Mouse (Mus musculus) heart, postnatal 0 days (tissue): ENCODE data around the gene Tnfrsf17.

Experiments
- CTCF ChIP-seq: IDR thresholded peaks from 2 replicates; pipeline ENCODE4 v1.5.1; 2016; ENCODE audit warnings: antibody characterized with exemption, control low read depth, low read depth
- EP300 ChIP-seq: IDR thresholded peaks from 2 replicates; pipeline ENCODE4 v1.6.1; 2016; ENCODE audit warnings: antibody characterized with exemption, low read depth

DNA sequence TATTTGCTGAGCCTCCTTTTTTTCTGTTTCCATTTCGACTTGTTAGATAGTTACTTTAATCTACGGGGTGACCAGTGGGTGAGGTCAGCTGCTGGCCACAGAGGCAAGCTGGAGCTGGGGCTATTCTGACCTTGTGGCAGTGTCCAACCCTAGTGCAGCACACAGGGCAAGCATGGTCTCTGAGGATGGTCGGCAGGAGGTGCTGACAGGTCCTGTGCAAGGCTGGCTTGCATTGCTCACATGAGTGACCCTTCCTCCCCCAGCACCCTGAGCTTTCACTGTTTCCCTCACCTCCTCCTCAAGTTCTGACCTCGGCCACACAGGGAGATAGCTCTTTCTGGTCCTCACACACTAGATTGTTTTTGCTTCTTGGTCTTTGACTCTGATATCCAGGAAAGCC, 55.5 kb downstream of the Tnfrsf17 start:
- TF ChIP-seq CTCF (no peak), EP300 (no peak)
